Mouse (Mus musculus): ENCODE data around the gene Atp1b2.
A peak's percentile ranks its signal among the peaks of the same experiment; 100 is the strongest.

Atp1b2 gene

GRCm38 (mm10) chr11:69579128-69580017 is 26.4 kb downstream of the Atp1b2 start:
- peak; percentile 95 for DNase-seq (ENCODE audit: low spot score)

GRCm38 (mm10) chr11:69578301-69578700 is 27.4 kb downstream of the Atp1b2 start:
- DNase-seq (ENCODE audit: low spot score), result no peak

- DNase-seq (ENCODE audit: low spot score), result no peak
Observed at GRCm38 (mm10) chr11:69576307-69576706, 29.4 kb downstream of the Atp1b2 start.

- DNase-seq (ENCODE audit: low spot score), result no peak
Observed at GRCm38 (mm10) chr11:69575220-69575619, 30.5 kb downstream of the Atp1b2 start.

GRCm38 (mm10) chr11:69565131-69565530 is 40.6 kb downstream of the Atp1b2 start:
- no peak for DNase-seq (ENCODE audit: low spot score)

GRCm38 (mm10) chr11:69564391-69564790 is 41.4 kb downstream of the Atp1b2 start:
- no peak for DNase-seq (ENCODE audit: low spot score)

GRCm38 (mm10) chr11:69563373-69563772 is 42.4 kb downstream of the Atp1b2 start:
- no peak for DNase-seq (ENCODE audit: low spot score)

GRCm38 (mm10) chr11:69560896-69561854 is 44.6 kb downstream of the Atp1b2 start:
- DNase-seq (ENCODE audit: low spot score), result no peak

GRCm38 (mm10) chr11:69559851-69560765 is 45.6 kb downstream of the Atp1b2 start, which contains the start of gene Efnb3:
Gene Efnb3 (minus strand): TSS chr11:69560205.
- DNase-seq (ENCODE audit: low spot score), result no peak

- no peak for DNase-seq (ENCODE audit: low spot score)
Observed at GRCm38 (mm10) chr11:69559183-69559582, 46.6 kb downstream of the Atp1b2 start.

GRCm38 (mm10) chr11:69558756-69559155 is 47.0 kb downstream of the Atp1b2 start:
- no peak for DNase-seq (ENCODE audit: low spot score)

- DNase-seq (ENCODE audit: low spot score), result no peak
Observed at GRCm38 (mm10) chr11:69557381-69557958, 48.3 kb downstream of the Atp1b2 start.

- no peak for DNase-seq (ENCODE audit: low spot score)
Observed at GRCm38 (mm10) chr11:69554539-69555140, 51.1 kb downstream of the Atp1b2 start.

GRCm38 (mm10) chr11:69553341-69553721 is 52.4 kb downstream of the Atp1b2 start:
- DNase-seq (ENCODE audit: low spot score), result no peak

- no peak for DNase-seq (ENCODE audit: low spot score)
Observed at GRCm38 (mm10) chr11:69552622-69553340, 53.0 kb downstream of the Atp1b2 start.

GRCm38 (mm10) chr11:69551310-69551709 is 54.4 kb downstream of the Atp1b2 start:
- DNase-seq (ENCODE audit: low spot score), result no peak
